Mouse (Mus musculus) cerebellum, adult 2 months (tissue): Measurements from ENCODE around the gene Smg6.

Source experiments
- CTCF ChIP-seq: fragments of 200-500 bp; IDR thresholded peaks from 2 replicates; pipeline ENCODE4 v1.5.1; 2011; ENCODE audit warnings: low read depth, mild to moderate bottlenecking, control low read depth, low read length, moderate library complexity, borderline replicate concordance; ENCODE audit not compliant: insufficient read depth
- POLR2A ChIP-seq: fragments of 200-500 bp; IDR thresholded peaks from 2 replicates; pipeline ENCODE4 v1.6.1; 2011; ENCODE audit warnings: low read length, control low read depth, borderline replicate concordance; ENCODE audit not compliant: insufficient read depth

DNA sequence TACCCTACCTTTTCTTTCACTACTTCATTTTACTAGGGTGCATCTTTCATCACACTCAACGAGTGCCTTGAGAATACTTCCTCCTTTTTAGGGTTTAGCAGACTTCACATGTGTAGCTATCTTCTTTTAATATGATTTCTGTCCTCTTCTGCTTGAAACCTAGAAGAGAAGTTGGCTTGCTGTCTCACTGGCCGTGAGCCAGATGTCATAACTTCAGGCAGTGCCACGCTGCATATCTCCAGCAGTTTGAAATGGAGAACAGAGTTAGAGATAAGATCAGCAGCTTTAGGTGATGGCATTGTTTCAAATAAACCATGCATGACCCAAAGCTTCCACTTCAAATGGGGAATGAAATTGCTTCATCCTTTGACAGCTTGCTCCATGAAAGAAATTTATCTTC lies 166.5 kb downstream of the Smg6 start:
- TF ChIP-seq CTCF (no peak), POLR2A (no peak)
